Mouse (Mus musculus): ENCODE measurements at regions not wholly inside any gene's neighbourhood (a gene's known extent, or its start where the extent isn't known, plus 50 kb on each side); places are given as distances from the start of the nearest gene placed in this dataset.

GRCm38 (mm10) chr1:18338871-18339270 lies 73.9 kb upstream of the Defb41 start:
- TF ChIP-seq MAFK (IDR thresholded peaks at IDR 0.05; ENCODE audit: insufficient read depth, low read depth, low read length) (no peak), HCFC1 (IDR thresholded peaks at IDR 0.05; ENCODE audit: borderline replicate concordance, insufficient read depth, low read length) (no peak)
